11 mouse cellular contexts compared by ENCODE assay signal in genomic region chr7:100854137-100854814, GRCm38 (mm10). TPM values are rescaled to one million over a fixed set of nuclear protein-coding genes. Genes with fewer than 3 reads are reported as not detected.
DNase-seq lines count a peak whose midpoint lies in the region; ATAC-seq and TF ChIP-seq lines count a peak whose summit lies in the region.
"Had no signal": no experiment of that assay in that cellular context is flagged by ENCODE, and none has a peak within 500 bp of the region (broad histone marks: within the 10 kb centered on the region; RNA-seq: fewer than 3 reads in every experiment).

No protein-coding gene starts in this region.

- no peak for TF ChIP-seq CTCF in CH12.LX (conservative IDR thresholded peaks at IDR 0.05 in 1 of 2, IDR thresholded peaks at IDR 0.05 in 1 of 2; ENCODE audit: low read depth in 2 of 2, low read length in 2 of 2)
- TF ChIP-seq CTCF in layer of hippocampus, adult 2 months (conservative IDR thresholded peaks at IDR 0.05) = no peak

- H3K27me3 ChIP-seq in heart, embryonic 16.5 days (ENCODE audit: control insufficient read depth, insufficient read depth, low read length) = no peaks in the 10 kb centered on the region
- no peaks in the 10 kb centered on the region for H3K27me3 ChIP-seq in CH12.LX (replicated peaks)
- H3K27me3 ChIP-seq in limb, embryonic 12.5 days = no peaks in the 10 kb centered on the region
- H3K27me3 ChIP-seq: hindbrain, embryonic 15.5 days had no signal

- H3K36me3 ChIP-seq in heart, embryonic 16.5 days (ENCODE audit: control insufficient read depth, insufficient read depth) = no peaks in the 10 kb centered on the region
- H3K36me3 ChIP-seq in CH12.LX (replicated peaks in 1 of 2; ENCODE audit: control insufficient read depth in 1 of 2, insufficient read depth in 1 of 2, low read length in 1 of 2) = peaks cover 28 to 64% of the 10 kb centered on the region in 2 experiments
- 0 out of 2 replicates have a peak, but pooled peaks cover 6% of the 10 kb centered on the region for H3K36me3 ChIP-seq in limb, embryonic 12.5 days
- H3K36me3 ChIP-seq: hindbrain, embryonic 15.5 days had no signal

- no peak overlapping the region for H3K9ac ChIP-seq in heart, embryonic 16.5 days (ENCODE audit: low read length)
- peak overlapping the region; percentile 70 for H3K9ac ChIP-seq in CH12.LX (ENCODE audit: insufficient read depth, low read depth)
- no peak overlapping the region for H3K9ac ChIP-seq in limb, embryonic 12.5 days (replicated peaks)
- H3K9ac ChIP-seq: forebrain, postnatal 0 days; hindbrain, embryonic 15.5 days had no signal

- H3K79me2 ChIP-seq in CH12.LX (replicated peaks; ENCODE audit: control insufficient read depth, extremely low read depth, insufficient read depth, poor library complexity, severe bottlenecking) = peaks cover 38% of the 10 kb centered on the region

- peaks cover 48% of the 10 kb centered on the region for H3K4me1 ChIP-seq in heart, embryonic 16.5 days (ENCODE audit: control insufficient read depth, insufficient read depth, low read length)
- H3K4me1 ChIP-seq in CH12.LX (ENCODE audit: control insufficient read depth in 1 of 2, insufficient read depth in 2 of 2) = peaks cover 43 to 98% of the 10 kb centered on the region in 2 experiments
- H3K4me1 ChIP-seq in limb, embryonic 12.5 days (replicated peaks) = peaks cover 57% of the 10 kb centered on the region

- H3K4me2 ChIP-seq in heart, embryonic 16.5 days (ENCODE audit: low read depth, low read length) = peak overlapping the region; percentile 5; the same call in 1 of the 2 replicates
- H3K4me2 ChIP-seq in CH12.LX (ENCODE audit: insufficient read depth, low read depth, poor library complexity, severe bottlenecking) = peak overlapping the region; percentile 79
- H3K4me2 ChIP-seq in limb, embryonic 12.5 days = no peak overlapping the region
- H3K4me2 ChIP-seq: hindbrain, embryonic 15.5 days had no signal

- no peak for ATAC-seq in heart, embryonic 16.5 days (replicated peaks; ENCODE audit: extremely low read depth, insufficient read depth, low FRiP score)
- no peak for ATAC-seq in limb, embryonic 12.5 days (ENCODE audit: insufficient number of reproducible peaks, insufficient read depth, low FRiP score, low TSS enrichment, low read depth)
- ATAC-seq: forebrain, postnatal 0 days had no signal

- DNase-seq in heart, adult 8-10 months (ENCODE audit: low spot score) = no peak
- peak; percentile 69 for DNase-seq in CH12.LX (ENCODE audit: extremely low read depth)
- DNase-seq in embryo, embryonic 10 days (ENCODE audit: low spot score) = peak; percentile 65
- DNase-seq in urinary bladder, postnatal 25 days (ENCODE audit: low spot score) = no peak
- no peak for DNase-seq in layer of hippocampus, adult 2 months (ENCODE audit: low spot score in 2 of 2)
- no peak for DNase-seq in cerebellum, postnatal 25 days
- DNase-seq: cerebellum, adult 2 months had no signal

- dilution Hi-C loops in CH12.LX (cut with MboI; ENCODE audit: extremely low pct_ligation_motif_present, extremely low pct_unique_long_range_greater_than_20kb, low sequenced_read_pairs) = no loop called here

- 46% methylated on average over 6 of the region's 6 CpGs for WGBS in heart, embryonic 16.5 days
- 26% methylated on average over 6 of the region's 6 CpGs for WGBS in limb, embryonic 12.5 days

- no peak overlapping the region for H3K27ac ChIP-seq in heart, embryonic 16.5 days (ENCODE audit: low read length)
- H3K27ac ChIP-seq in CH12.LX (ENCODE audit: insufficient read depth, low read depth) = peak overlapping the region; percentile 97
- peak overlapping the region; percentile 31; the same call in 1 of the 2 replicates for H3K27ac ChIP-seq in limb, embryonic 12.5 days
- H3K27ac ChIP-seq in layer of hippocampus, adult 2 months = no peak overlapping the region; the same call in 1 of the 2 replicates
- H3K27ac ChIP-seq: hindbrain, embryonic 15.5 days had no signal

- no peaks in the 10 kb centered on the region for H3K9me3 ChIP-seq in heart, embryonic 16.5 days (replicated peaks; ENCODE audit: control insufficient read depth, low read length)
- H3K9me3 ChIP-seq in CH12.LX (replicated peaks; ENCODE audit: low read length) = no peaks in the 10 kb centered on the region
- H3K9me3 ChIP-seq in limb, embryonic 12.5 days = no peaks in the 10 kb centered on the region
- H3K9me3 ChIP-seq: hindbrain, embryonic 15.5 days had no signal

- in situ Hi-C loops in CH12.LX (cut with MboI; ENCODE audit: low pct_ligation_motif_present, low pct_unique_long_range_greater_than_20kb, low sequenced_read_pairs) = no loop called here

- no peak overlapping the region for H3K4me3 ChIP-seq in heart, embryonic 16.5 days (ENCODE audit: low read length)
- H3K4me3 ChIP-seq in CH12.LX (replicated peaks in 1 of 3; ENCODE audit: low read depth in 2 of 3, low read length in 2 of 3, poor library complexity in 1 of 3) = peak overlapping the region; percentile 56 to 62 (median 57)
- H3K4me3 ChIP-seq in limb, embryonic 12.5 days (replicated peaks) = no peak overlapping the region
- H3K4me3 ChIP-seq in layer of hippocampus, adult 2 months = no peak overlapping the region
- H3K4me3 ChIP-seq: hindbrain, embryonic 15.5 days had no signal

- peak; percentile 25; the same call in 1 of the 2 replicates for TF ChIP-seq POLR2A in CH12.LX (IDR thresholded peaks at IDR 0.05; ENCODE audit: low read depth, low read length)

- no peak for TF ChIP-seq RAD21 in CH12.LX (IDR thresholded peaks at IDR 0.05; ENCODE audit: low read depth, low read length)

- TF ChIP-seq EP300 in CH12.LX (IDR thresholded peaks at IDR 0.05; ENCODE audit: low read length) = peak; percentile 70

TF ChIP-seq in CH12.LX, 34 proteins besides CTCF, POLR2A, EP300 and RAD21 (continues in another document):
- no peak for TF ChIP-seq E2F4 (IDR thresholded peaks at IDR 0.05; ENCODE audit: insufficient replicate concordance, low read depth, low read length)
- TF ChIP-seq JUN (IDR thresholded peaks at IDR 0.05; ENCODE audit: insufficient read depth, low read depth, low read length) = no peak
- peak; percentile 75 for TF ChIP-seq BHLHE40 (IDR thresholded peaks at IDR 0.05; ENCODE audit: low read depth, low read length)
- TF ChIP-seq NELFE (IDR thresholded peaks at IDR 0.05; ENCODE audit: low read depth, low read length) = no peak
- no peak for TF ChIP-seq HCFC1 (IDR thresholded peaks at IDR 0.05; ENCODE audit: low read depth, low read length)
- peak; percentile 77 for TF ChIP-seq ETS1 (conservative IDR thresholded peaks at IDR 0.05; ENCODE audit: low read depth, low read length)
- TF ChIP-seq CHD1 (IDR thresholded peaks at IDR 0.05; ENCODE audit: low read depth, low read length) = no peak
- peak; percentile 46; the same call in 1 of the 2 replicates for TF ChIP-seq MAX (IDR thresholded peaks at IDR 0.05; ENCODE audit: low read length)
- no peak for TF ChIP-seq SMC3 (IDR thresholded peaks at IDR 0.05; ENCODE audit: low read depth, low read length)
- peak; percentile 27 for TF ChIP-seq SIN3A (IDR thresholded peaks at IDR 0.05; ENCODE audit: low read length)
- no peak for TF ChIP-seq ZNF384 (IDR thresholded peaks at IDR 0.05; ENCODE audit: low read depth, low read length)
- no peak for TF ChIP-seq ELF1 (IDR thresholded peaks at IDR 0.05; ENCODE audit: low read depth, low read length)
- no peak; the same call in none of the 2 replicates for TF ChIP-seq MXI1 (IDR thresholded peaks at IDR 0.05; ENCODE audit: low read depth, low read length)
- no peak for TF ChIP-seq USF2 (conservative IDR thresholded peaks at IDR 0.05; ENCODE audit: low read depth, low read length)
- no peak for TF ChIP-seq JUND (conservative IDR thresholded peaks at IDR 0.05; ENCODE audit: low read depth, low read length)
- TF ChIP-seq NRF1 (IDR thresholded peaks at IDR 0.05; ENCODE audit: low read depth, low read length) = peak; percentile 29; the same call in 1 of the 2 replicates
- peak; percentile 68 for TF ChIP-seq TCF12 (IDR thresholded peaks at IDR 0.05; ENCODE audit: low read depth, low read length)
- TF ChIP-seq UBTF (IDR thresholded peaks at IDR 0.05; ENCODE audit: low read depth, low read length) = no peak
- TF ChIP-seq MYC (IDR thresholded peaks at IDR 0.05; ENCODE audit: low read depth, low read length) = 0 out of 2 replicates have a peak, but pooled peaks have one; percentile 33
- TF ChIP-seq RCOR1 (conservative IDR thresholded peaks at IDR 0.05; ENCODE audit: low read depth, low read length) = peak; percentile 87
- no peak for TF ChIP-seq ZKSCAN1 (IDR thresholded peaks at IDR 0.05; ENCODE audit: borderline replicate concordance, low read depth, low read length)
- TF ChIP-seq GABPA (IDR thresholded peaks at IDR 0.05; ENCODE audit: insufficient replicate concordance, low read depth, low read length) = no peak
- TF ChIP-seq MEF2A (IDR thresholded peaks at IDR 0.05; ENCODE audit: borderline replicate concordance, low read depth, low read length) = peak; percentile 46; the same call in 1 of the 2 replicates
- TF ChIP-seq USF1 (IDR thresholded peaks at IDR 0.05; ENCODE audit: low read depth, low read length) = no peak
- TF ChIP-seq ZC3H11A (IDR thresholded peaks at IDR 0.05; ENCODE audit: low read depth, low read length) = no peak
- 0 out of 2 replicates have a peak, but pooled peaks have one; percentile 15 for TF ChIP-seq MAFK (IDR thresholded peaks at IDR 0.05; ENCODE audit: insufficient replicate concordance, low read length)
- no peak; the same call in 1 of the 2 replicates for TF ChIP-seq MAZ (IDR thresholded peaks at IDR 0.05; ENCODE audit: low read depth, low read length)
- 0 out of 2 replicates have a peak, but pooled peaks have one; percentile 53 for TF ChIP-seq TBP (conservative IDR thresholded peaks at IDR 0.05; ENCODE audit: low read depth, low read length)
- TF ChIP-seq ZMIZ1 (IDR thresholded peaks at IDR 0.05; ENCODE audit: low read depth, low read length) = no peak
- TF ChIP-seq POLR2AphosphoS2 (IDR thresholded peaks at IDR 0.05; ENCODE audit: low read depth, low read length) = no peak
- peak; percentile 39 for TF ChIP-seq CHD2 (IDR thresholded peaks at IDR 0.05; ENCODE audit: low read length)
- TF ChIP-seq PAX5 (IDR thresholded peaks at IDR 0.05; ENCODE audit: low read length) = no peak
- peak; percentile 73 for TF ChIP-seq IRF4 (IDR thresholded peaks at IDR 0.05; ENCODE audit: low read depth, low read length)

RNA-seq across cellular contexts. Expression of gene Relt, which starts 9.0 kb away (rescaled TPM):
- 4.7 and 5.0 TPM in 2 replicates for polyA plus RNA-seq in heart, embryonic 16.5 days (2015; fragmentation: Nextera tagmentation; extraction: Ambion mirVana)
- total RNA-seq in heart, adult 8-10 months (2022) = 1 to 10 TPM; 3.8 to 4.1 (median 3.9) TPM
- 27.7 and 29.9 TPM in 2 replicates for total RNA-seq in CH12.LX (2012; rRNA removed)
- total RNA-seq in CH12.LX (2014; rRNA removed) = 24.5 and 25.7 TPM in 2 replicates
- 24.9 and 31.1 TPM in 2 replicates for polyA plus RNA-seq in CH12.LX (2012; ENCODE audit: insufficient read length, low read depth)
- 3.5 and 5.8 TPM in 2 replicates for polyA plus RNA-seq in limb, embryonic 12.5 days (2016; fragmentation: Nextera tagmentation; extraction: Ambion mirVana)
- 10 to 100 TPM; 11.2 to 13.2 TPM for total RNA-seq in layer of hippocampus, adult 2 months (2021)

Comparison
In these comparisons a context has a peak if more than half of its experiments do, and no peak if none do; other contexts are left out.
1. H3K27ac ChIP-seq: peak in CH12.LX (single experiment) and limb, embryonic 12.5 days (single experiment); none in heart, embryonic 16.5 days (single experiment) and layer of hippocampus, adult 2 months (single experiment).
2. H3K4me3 ChIP-seq: peak in CH12.LX (3 of 3); none in heart, embryonic 16.5 days (single experiment), limb, embryonic 12.5 days (single experiment) and layer of hippocampus, adult 2 months (single experiment).
3. DNase-seq: peak in CH12.LX (single experiment) and embryo, embryonic 10 days (single experiment); none in heart, adult 8-10 months (single experiment), urinary bladder, postnatal 25 days (single experiment), layer of hippocampus, adult 2 months (0 of 2) and cerebellum, postnatal 25 days (0 of 2).